Mouse (Mus musculus): Measurements from ENCODE around the gene Notch2.

The Notch2 gene

DNA sequence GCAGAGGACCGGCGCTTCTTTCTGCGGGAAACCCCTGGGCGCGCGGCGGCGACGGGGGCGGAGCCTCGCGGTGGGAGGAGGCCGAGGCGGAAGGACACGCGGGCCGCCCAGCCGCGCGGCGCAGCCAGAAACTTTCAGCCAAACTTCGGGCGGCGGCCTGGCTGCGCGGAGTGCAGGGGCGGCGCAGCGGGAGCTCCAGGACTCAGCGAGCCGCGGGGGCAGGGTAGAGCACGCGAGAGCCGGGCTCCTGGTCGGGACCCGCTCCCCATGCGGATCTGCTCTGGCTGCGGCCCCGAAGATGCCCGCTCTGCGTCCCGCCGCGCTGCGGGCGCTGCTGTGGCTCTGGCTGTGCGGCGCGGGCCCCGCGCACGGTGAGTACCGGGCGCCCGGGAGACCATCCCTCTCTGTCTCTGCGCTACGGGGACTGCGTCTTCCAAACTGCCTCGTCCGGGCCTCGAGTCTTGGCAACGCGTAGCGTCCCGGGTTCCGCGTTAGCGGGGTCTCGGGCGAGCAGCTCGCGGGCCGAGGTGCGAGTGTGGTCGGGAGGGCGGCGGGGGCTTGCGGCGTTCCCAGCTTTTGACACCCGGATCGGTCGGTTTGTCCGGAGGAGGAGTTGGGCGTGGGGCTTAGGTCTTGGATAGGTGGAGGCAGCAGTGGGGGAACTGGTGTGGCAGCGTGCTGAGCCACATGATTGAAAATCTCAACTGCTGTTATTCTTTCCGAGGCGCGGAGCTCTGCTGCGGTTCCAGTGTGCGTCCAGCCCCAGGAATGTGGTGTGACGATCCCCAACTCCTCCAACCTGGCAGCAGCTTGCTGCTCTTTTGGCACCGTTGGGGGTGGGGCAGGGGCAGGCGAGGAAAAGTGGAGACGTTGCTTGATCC lies at the start of gene Notch2:
Gene Notch2, plus strand, starts transcription at position 127 of the 881 bp plus-strand sequence.
- DNase-seq, result peak; percentile 92

- DNase-seq, result no peak
Measured at GRCm38 (mm10) chr3:97964878-97965353, 48.4 kb upstream of the Notch2 start.

DNA sequence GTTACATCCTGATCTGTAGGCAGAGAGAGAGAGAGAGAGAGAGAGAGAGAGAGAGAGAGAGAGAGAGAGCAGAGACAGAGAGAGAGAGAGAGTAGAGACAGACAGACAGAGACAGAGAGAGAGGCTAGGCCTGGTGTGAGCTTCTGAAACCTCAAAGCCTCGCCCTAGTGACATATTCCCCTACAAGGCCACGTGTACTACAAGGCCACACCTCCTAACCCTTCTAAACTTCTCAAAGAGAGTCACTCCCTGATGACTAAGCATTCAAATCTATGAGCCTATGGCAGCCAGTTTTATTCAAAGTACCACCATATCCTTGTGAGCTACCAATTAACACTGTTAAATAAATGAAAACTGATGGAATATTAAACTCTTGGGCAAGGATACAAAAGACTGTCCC lies 45.7 kb upstream of the Notch2 start:
- no peak for DNase-seq

DNA sequence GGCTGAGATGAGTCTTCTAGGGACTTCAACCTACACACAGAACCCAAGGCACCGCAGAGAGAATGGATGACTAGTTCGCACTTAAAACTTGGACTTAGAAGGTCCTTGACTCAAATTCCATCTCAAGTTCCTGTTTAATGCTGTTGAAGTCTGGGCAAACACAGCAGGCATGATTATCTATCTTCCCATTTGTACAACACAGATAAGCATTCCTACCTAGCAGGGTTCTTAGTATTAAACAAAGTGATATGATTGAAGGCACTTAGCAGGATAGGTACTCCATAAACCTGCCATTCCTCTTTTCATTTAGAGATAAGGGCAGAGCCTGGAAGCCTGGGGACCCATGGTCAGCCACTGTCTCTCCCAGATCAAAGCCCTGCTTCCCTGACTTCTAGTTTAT lies 45.1 kb upstream of the Notch2 start:
- no peak for DNase-seq

- no peak for DNase-seq
Measured at GRCm38 (mm10) chr3:97969019-97969418, 44.3 kb upstream of the Notch2 start.

DNA sequence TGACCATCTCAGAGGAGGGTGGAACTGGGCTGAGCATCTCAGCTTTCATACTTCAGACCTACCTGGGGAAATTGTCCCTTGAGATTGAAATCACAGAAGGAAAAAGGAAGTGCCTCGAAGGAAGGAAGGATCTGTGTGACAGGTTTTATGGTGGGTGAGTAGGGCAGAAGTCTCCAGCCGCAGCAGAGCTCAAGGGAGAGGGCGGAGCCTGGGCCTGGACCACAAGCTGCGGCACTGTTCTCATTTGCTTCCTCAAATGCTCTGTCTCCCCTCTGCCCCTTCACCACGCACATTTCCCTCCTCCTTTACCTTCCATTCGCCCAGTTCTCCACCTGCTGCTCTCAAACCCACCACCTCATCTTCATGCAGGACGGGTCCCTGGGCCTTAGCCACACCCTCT lies 42.2 kb upstream of the Notch2 start:
- no peak for DNase-seq

DNA sequence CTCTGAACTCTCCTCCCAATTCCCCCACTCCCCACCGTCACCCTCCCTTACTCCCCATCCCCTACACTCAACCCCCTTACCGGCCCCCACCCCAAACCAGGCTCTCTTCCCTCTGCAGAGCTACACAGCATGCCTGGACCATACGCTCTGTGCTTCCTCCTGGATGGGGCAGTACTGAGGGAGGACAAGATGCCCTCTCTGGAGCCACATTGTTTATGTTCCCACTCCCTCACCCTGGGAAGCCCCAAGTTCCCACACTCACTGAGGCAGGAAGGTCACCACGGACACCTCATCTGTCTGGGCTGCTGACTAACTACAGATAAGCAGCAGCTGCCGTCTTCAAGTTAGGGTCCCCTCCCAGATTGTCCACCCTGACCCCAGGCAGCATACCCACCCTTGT lies 41.1 kb upstream of the Notch2 start:
- DNase-seq, result no peak

DNA sequence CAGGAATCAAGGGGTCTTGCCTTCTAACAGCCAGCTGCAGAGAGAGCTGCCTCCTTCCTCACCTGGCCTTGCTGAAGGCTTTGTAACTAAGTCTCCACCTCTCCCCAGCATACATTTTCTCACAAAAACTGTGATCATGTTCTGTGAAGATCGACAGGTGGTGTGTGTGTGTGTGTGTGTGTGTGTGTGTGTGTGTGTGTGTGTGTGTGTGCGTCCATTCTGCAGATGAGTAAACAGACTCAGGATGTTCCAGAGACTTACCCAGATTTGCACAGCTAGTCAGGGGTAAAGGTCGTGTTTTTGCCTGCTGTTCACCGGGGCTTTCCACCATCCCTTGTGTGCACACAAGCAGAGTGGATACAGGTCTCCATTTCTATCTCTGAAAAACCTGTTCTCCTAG lies 40.6 kb upstream of the Notch2 start:
- DNase-seq, result no peak

- no peak for DNase-seq
Measured at GRCm38 (mm10) chr3:97973306-97973705, 40.0 kb upstream of the Notch2 start.

DNA sequence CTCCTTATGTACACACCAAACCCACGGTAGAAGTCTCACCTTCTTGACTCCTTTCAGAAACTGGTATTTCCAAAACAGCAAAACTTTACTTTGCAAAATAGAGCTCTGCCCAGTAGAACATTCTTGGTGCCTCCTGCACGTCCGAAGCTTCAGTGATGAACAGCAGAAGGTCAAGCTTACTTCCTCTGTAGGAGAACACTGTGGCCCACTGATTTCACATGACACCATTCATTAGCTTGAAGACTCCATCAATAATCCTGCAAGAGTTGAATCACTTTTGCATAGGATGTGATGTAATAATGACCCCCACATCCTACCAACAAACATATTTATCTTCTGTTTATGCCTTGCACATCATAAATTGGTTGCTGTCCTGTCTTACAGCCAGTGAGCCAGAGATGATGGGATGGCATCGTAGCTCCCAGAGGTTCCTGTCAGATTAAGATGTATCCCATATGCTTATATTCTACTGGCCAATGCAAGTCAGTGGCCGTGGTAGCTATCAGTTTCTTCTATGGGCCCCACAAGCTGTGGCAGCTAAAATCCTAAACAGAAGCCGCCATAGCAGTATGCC lies 39.0 kb upstream of the Notch2 start:
- DNase-seq, result no peak

DNA sequence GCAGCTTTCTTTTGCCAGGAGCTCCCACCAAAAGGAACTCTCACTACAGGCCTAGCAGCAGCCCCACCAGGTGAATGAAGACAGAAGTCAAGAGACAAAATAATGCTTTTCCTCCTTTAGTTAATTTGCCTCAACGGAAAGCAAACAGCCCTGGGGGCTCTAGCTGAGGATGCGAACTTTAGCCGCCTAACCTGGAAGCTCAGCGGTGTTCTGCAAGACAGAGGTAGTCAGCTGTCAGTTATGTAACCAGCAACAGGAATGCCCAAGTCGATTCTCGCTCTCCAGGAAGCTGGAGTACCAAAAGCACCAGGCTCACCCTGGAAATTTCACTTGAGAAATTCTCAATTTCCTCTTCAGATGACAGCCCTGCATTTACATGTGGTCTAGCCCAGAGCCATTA lies 36.6 kb upstream of the Notch2 start:
- no peak for DNase-seq

GRCm38 (mm10) chr3:97978710-97979109 lies 34.6 kb upstream of the Notch2 start:
- DNase-seq, result no peak

DNA sequence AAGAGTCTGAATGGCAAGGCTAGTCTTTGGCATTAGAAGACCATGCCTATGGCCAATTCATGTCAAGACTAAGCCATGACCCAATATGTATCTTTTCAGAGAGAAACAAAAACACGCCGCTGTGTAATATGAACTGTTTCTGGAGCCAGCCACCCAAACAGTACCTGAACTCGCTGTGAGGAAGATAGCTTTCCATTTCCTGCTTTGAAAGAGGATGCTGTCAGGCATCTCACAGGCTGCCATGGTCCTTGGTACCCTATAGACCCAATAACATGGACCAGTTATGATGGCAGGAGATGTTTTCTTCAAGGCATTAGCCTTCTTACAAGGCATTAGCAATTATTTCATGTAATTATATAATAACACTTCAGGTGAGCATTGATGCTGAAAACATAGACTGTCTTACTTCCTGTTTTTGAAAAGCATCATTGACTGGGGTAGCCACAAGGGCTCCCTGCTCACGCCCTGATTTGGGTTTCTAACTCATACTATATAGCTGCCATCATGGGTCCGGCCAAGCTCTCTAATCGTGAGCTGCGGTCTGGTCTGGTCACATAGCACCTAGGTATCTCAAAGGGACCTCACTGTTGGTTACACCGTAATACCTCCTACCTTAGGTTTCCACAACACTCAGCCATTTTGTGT lies 32.5 kb upstream of the Notch2 start:
- no peak for DNase-seq

- DNase-seq, result no peak
Measured at GRCm38 (mm10) chr3:97981376-97981906, 31.9 kb upstream of the Notch2 start.

GRCm38 (mm10) chr3:97984870-97985506 lies 28.3 kb upstream of the Notch2 start:
- no peak for DNase-seq

DNA sequence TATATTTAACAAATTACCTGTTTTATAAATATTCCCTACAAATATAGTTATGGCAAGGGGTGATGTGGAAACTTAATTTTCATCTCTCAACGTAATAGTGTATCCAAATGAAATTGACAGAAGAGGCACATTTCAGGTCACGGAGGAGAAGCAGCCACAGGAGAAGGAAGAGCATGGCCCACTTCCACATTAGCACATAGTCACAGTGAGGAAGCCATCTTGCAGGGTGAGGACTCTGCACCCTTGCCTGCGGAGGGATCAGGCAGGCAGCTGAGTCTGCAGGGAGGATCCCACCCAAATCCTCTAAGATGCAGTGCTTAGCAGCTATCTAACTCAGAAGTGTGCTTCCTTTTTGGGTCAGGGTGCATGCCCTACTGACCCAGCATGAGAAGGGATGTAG lies 27.6 kb upstream of the Notch2 start:
- DNase-seq, result no peak

DNA sequence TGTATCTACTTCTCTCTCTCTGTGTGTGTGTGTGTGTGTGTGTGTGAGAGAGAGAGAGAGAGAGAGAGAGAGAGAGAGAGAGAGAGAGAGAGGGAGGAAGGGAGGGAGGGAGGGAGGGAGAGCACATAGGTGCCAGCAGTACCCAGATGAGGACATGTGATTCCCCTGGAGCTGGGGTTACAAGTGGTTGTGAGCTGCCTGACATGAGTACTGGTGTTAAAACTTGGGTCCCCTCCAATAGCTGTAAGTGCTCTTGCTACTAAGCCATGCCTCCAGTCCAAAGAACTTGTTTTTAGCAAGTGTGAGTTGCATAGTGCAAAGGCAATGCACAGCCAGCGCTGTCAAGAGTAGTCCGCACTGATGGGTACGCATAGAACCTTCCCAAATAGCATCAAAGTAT lies 26.2 kb upstream of the Notch2 start:
- no peak for DNase-seq

DNA sequence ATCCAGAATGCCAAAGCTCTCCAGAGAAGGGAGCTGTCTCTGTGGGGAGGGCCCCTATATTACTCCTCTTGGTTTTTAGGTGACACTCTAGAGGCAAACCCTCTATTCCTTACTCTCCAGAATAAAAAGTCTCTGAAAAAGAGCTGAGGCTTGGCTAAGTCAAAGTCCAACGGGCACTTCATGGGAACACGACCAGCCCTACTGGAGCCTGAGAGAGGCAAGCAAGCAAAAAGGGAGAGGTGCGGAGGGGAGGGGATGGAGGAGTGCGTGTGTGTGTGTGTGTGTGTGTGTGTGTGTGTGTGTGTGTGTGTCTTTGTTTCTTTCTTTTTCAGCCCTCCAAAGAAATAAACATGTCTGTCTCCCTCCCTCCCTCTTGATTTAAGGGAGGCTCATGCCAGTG lies 24.6 kb upstream of the Notch2 start:
- no peak for DNase-seq

- DNase-seq, result no peak
Measured at GRCm38 (mm10) chr3:97990576-97990975, 22.8 kb upstream of the Notch2 start.

DNA sequence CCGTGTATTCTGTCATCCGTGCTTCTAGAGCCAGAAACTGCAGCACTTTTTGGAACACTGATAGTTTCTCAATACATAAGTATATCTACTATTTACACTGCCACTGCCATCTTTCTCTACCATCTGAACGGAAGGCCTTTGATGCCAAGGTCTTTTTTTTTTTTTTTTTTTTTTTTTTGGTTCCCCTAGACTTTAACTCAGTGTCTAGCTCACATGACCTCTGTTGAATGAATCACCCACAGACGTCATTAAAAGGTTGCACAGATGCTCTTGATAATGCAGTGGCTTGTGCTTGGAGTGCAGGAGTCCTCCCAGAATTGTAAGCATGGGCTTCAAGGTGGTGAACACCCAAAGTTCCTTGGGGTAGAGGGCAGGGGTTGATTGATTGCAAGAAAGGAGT lies 21.0 kb upstream of the Notch2 start:
- DNase-seq, result no peak

DNA sequence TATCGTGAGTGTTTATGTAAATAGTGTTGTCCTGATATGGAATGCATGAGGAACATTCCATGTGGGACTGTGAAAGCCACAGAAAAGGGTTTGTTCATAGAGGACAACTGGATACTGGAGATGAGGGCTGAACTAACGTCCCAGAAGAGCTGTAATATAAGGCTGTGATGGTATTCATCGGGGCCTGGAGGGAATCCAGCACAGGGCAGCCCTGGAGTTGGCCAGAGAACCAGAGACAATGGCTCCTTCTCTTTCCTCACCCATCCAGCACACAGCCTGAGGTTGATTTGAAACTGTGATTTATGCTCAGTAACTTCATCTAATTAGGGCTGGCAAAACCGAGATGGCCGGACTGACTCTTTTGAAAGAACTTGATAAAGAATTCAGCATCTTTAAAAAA lies 20.1 kb upstream of the Notch2 start:
- DNase-seq, result no peak

DNA sequence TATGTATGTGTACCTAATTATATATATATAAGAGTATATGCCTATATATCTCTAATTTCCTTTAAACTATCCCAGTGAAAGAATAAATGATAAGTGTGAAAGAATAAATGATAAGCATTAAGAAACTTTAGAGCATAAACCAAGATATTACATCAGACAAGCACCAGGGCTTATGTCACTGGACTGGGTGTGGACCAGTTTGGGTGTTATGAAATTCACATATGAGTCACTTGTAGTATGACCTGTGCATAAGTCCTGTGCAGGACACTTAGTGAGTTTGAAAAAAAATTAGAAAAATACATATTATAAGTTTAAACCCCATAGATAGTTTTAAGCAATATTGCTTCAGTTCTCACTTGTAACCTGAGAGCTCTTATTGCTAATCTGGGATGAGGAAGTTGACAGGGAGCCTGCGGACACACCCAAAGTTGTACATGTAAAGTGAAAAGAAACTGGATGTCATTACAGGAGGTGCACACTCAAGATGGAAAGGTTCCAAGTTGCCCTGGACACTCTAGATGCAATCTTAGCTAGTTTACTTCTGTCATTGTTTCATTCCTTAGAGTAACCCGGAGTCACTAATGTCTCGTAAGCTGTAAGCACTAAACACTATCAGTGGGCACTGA lies 19.3 kb upstream of the Notch2 start:
- no peak for DNase-seq

GRCm38 (mm10) chr3:97994818-97995217 lies 18.5 kb upstream of the Notch2 start:
- DNase-seq, result no peak
